Mouse (Mus musculus) kidney, embryonic 16.5 days (tissue): ENCODE results near the gene Alg12. TPM values are rescaled to one million over a fixed set of nuclear protein-coding genes. Genes with fewer than 3 reads are reported as not detected.

Experiments used
- ATAC-seq: fragments of 200-750 bp; cut with Nextera tagmentation; 2 replicates; pipeline ENCODE4 v1.8.0; 2017; ENCODE audit warnings: moderate TSS enrichment; ENCODE audit not compliant: low FRiP score, low TSS enrichment
- H3K27ac ChIP-seq: fragments of 300-500 bp; sonication (generic); 2 replicates; pipeline ENCODE4 v1.5.1; 2014; ENCODE audit warnings: low read length
- H3K27me3 ChIP-seq: fragments of 300-500 bp; sonication (generic); 2 replicates; pipeline ENCODE4 v1.6.1; 2014; ENCODE audit warnings: low read length, control low read depth, mixed read lengths; ENCODE audit not compliant: insufficient read depth
- H3K36me3 ChIP-seq: fragments of 300-500 bp; sonication (generic); 2 replicates; pipeline ENCODE4 v1.6.1; 2014; ENCODE audit warnings: low read length, control low read depth, mixed read lengths; ENCODE audit not compliant: insufficient read depth
- H3K4me1 ChIP-seq: fragments of 300-500 bp; sonication (generic); 2 replicates; pipeline ENCODE4 v1.6.1; 2014; ENCODE audit warnings: low read length, control low read depth, mixed read lengths; ENCODE audit not compliant: insufficient read depth
- H3K4me2 ChIP-seq: fragments of 300-500 bp; sonication (generic); replicated peaks from 2 replicates; pipeline ENCODE4 v1.6.1; 2014; ENCODE audit warnings: low read depth, low read length
- H3K4me3 ChIP-seq: fragments of 300-500 bp; sonication (generic); 2 replicates; pipeline ENCODE4 v1.5.1; 2014; ENCODE audit warnings: mild to moderate bottlenecking, low read length
- H3K9ac ChIP-seq: fragments of 300-500 bp; sonication (generic); replicated peaks from 2 replicates; pipeline ENCODE4 v1.6.1; 2014; ENCODE audit warnings: low read length
- H3K9me3 ChIP-seq: fragments of 300-500 bp; sonication (generic); 2 replicates; pipeline ENCODE4 v1.6.1; 2016; ENCODE audit warnings: low read length, control low read depth
- WGBS: fragments of 180-500 bp; shearing (Covaris S2); extraction: QIAGEN DNeasy Blood & Tissue Kit; methylation state at CpG from one replicate; pipeline ENCODE4 v1.1.7; 2014; 5-methylcytosine and 5-hydroxymethylcytosine counted together
- polyA plus RNA-seq: library from polyadenylated mRNA; unstranded; fragments of >200 nt; fragmentation: Nextera tagmentation; extraction: Ambion mirVana; gene quantifications from 2 replicates; pipeline ENCODE4 v1.2.1, GENCODE M21; 2015

Alg12 gene
- polyA plus RNA-seq, 1 experiment from 2014 or later = 16.9 TPM

DNA sequence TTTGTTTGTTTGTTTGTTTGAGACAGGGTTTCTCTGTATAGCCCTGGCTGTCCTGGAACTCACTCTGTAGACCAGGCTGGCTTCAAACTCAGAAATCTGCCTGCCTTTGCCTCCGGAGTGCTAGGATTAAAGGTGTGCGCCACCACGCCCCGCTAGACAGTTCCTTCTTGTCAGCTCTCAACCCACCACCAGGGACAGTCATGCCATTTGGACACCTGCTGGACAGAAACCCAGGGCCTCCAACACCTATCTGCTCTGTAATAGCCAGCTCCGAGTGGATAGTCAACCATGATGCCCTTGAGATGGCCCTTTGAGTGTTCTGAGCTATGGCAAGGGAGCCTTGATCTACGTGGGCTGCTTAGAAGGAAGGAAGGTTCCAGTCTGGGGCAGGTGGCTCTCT is 16.9 kb upstream of the Alg12 start:
- Histone ChIP-seq H3K9ac (no peak overlapping the region), H3K4me3 (no peak overlapping the region), H3K9me3 (no peaks in the 10 kb centered on the region), H3K36me3 (no peaks in the 10 kb centered on the region), H3K4me2 (no peak overlapping the region), H3K4me1 (peaks cover 33% of the 10 kb centered on the region), H3K27me3 (no peaks in the 10 kb centered on the region), H3K27ac (no peak overlapping the region)
- 73% methylated on average over 6 of the region's 6 CpGs for WGBS
- ATAC-seq = no peak

DNA sequence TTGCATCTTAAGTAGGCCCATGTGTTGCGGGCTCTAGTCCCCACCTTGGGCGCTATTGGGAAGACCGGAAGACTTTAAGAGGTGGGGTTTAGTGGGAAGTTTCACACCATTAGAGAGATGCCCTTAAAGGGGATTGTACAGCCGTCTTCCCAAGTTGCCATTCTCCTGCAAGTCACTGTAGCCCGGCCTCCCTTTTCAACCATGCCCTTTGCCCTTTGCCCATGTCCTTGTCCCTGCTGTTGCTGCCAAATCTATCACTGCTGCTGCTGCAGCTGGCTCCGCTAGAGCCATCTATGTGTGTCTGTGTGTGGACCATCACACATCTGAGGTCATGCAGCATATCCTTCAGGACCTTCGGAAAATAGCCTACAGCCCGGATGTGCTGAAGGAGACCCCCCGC is 13.4 kb upstream of the Alg12 start:
- Histone ChIP-seq H3K36me3 (no peaks in the 10 kb centered on the region), H3K27me3 (no peaks in the 10 kb centered on the region), H3K4me1 (peaks cover 19% of the 10 kb centered on the region), H3K4me3 (no peak overlapping the region), H3K9ac (no peak overlapping the region), H3K4me2 (no peak overlapping the region), H3K27ac (no peak overlapping the region), H3K9me3 (no peaks in the 10 kb centered on the region)
- no peak for ATAC-seq
- WGBS = 70% methylated on average over 9 of the region's 9 CpGs

DNA sequence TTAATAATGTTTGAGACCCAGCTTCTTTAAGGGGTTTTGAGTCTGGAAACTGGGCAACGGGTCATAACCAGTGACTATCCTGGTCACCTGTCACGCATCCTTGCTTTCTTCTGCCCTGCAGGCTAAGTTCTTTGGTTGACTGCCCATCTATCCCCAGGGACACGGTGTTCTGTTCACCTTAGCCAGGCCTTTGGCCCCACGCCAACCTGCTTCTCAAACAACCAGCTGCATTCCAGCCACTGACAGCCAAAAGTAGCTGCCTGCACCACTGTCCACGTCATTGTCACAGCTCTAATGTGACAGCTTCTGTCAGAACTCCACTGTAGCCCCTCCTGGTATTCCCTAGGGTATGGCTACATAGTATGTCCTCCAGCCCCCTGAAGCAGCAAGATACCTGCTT is 12.4 kb upstream of the Alg12 start:
- Histone ChIP-seq H3K27ac (peak overlapping the region; percentile 80), H3K27me3 (no peaks in the 10 kb centered on the region), H3K4me2 (no peak overlapping the region; the same call in 1 of the 2 replicates), H3K9ac (no peak overlapping the region), H3K4me3 (no peak overlapping the region), H3K9me3 (no peaks in the 10 kb centered on the region), H3K36me3 (no peaks in the 10 kb centered on the region), H3K4me1 (peaks cover 16% of the 10 kb centered on the region)
- 0 out of 2 replicates have a peak, but pooled peaks have one; percentile 13 for ATAC-seq
- WGBS = 21% methylated on average over 5 of the region's 5 CpGs

DNA sequence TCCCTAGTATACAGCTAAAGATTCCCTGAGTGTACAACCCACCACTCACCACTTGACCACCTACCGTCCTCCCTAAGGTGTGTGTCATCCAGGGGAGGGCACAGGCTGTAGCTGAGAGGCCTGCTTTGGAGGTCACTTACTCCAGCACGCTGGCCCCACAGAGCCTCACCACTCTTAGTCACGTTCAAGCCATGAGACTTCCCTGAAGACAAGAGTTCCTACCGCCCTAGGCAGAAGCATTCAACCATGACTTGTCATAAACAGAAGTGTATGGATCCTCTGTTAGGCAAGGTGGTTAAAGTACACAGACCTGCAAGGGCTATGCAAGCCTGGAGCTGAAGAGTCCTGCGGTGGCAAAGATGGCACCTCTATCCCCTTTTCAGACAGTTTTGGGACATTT is 11.6 kb upstream of the Alg12 start:
- H3K9ac ChIP-seq = no peak overlapping the region
- peak; percentile 29; the same call in 1 of the 2 replicates for ATAC-seq
- H3K4me1 ChIP-seq = peaks cover 16% of the 10 kb centered on the region
- H3K4me3 ChIP-seq = no peak overlapping the region
- 58% methylated on average over 5 of the region's 5 CpGs for WGBS
- H3K4me2 ChIP-seq = no peak overlapping the region
- peaks cover 5% of the 10 kb centered on the region; the same call in 1 of the 2 replicates for H3K36me3 ChIP-seq
- peak overlapping the region; percentile 80; the same call in 1 of the 2 replicates for H3K27ac ChIP-seq
- H3K9me3 ChIP-seq = no peaks in the 10 kb centered on the region
- H3K27me3 ChIP-seq = no peaks in the 10 kb centered on the region

DNA sequence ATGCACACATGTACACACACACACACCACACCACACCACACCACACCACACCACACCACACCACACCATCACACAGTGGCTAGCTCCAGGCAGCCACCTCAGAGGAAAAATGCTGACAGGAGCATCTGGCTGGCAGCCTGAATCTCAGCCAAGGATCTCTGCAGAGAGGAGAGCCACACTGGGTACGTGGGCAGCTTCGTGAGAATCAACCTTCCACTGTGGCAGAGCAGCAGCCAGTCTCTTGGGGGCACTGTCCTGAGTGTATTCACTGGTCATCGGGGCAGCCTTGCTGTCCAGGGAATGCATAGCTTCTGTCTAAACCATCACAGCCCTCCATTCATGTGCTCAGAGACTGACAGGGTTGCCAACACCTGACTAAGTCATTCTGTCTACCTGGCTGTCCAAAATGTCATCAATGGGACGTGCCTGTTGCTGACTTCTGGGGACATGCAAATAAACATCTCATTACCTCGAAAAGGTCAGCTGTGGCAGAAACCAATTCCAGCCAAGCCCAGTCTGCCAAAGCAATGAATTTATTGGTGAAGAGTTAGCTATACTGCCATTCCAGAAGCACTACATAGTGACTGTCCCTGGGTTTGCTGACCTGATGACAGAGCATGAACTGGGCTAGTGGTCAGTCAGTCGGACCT is 10.8 kb upstream of the Alg12 start:
- Histone ChIP-seq H3K9ac (no peak overlapping the region), H3K27me3 (no peaks in the 10 kb centered on the region), H3K27ac (no peak overlapping the region), H3K4me2 (no peak overlapping the region), H3K36me3 (peaks cover 11% of the 10 kb centered on the region), H3K9me3 (no peaks in the 10 kb centered on the region), H3K4me1 (peaks cover 16% of the 10 kb centered on the region), H3K4me3 (no peak overlapping the region)
- 73% methylated on average over 6 of the region's 6 CpGs for WGBS
- ATAC-seq = no peak

DNA sequence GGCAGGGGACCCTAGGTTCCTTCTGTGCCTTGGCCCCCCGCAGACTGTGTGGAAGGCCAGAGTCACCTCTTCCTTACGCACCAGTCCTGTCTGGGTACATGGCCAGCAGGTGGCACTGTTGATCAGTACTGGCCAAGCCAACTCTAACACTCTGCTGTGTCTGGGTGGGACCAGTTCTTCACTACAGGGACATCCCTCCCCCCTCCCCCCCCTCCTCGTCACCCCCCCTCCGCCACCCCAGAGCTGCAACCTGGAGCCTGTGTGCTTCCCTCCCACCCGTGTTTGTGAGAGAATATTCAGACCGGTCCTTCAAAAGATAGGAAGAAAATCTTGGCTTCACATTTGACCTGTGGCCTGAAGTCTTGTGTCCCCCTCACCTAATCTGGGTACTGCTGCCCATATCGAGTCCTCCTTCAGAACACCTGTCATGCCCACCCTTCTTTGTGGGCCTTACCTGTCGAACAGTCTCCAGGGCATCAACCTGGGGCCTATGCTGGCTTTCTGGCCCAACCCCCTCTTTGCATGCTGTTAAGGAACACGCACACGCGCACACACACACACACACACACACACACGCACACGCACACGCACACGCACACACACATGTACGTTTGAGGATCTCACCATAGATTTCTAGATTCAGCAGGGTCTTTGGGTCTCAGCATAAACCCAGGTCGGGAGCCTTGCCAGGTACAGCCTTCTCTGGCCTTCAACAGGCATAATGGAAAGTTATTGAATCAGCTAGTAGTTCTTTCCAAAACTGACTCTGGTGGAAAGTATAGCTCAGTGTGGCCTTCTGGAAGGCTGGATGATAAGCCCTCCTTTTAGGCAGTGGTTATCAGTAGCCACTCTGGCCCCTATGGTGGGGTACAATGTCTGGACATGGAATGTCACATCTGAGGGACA is 9.9 kb upstream of the Alg12 start:
- Histone ChIP-seq H3K27ac (no peak overlapping the region), H3K4me3 (no peak overlapping the region), H3K4me1 (peaks cover 16% of the 10 kb centered on the region), H3K4me2 (no peak overlapping the region), H3K9ac (0 out of 2 replicates have a peak overlapping the region, but pooled peaks have one; percentile 15), H3K9me3 (no peaks in the 10 kb centered on the region), H3K36me3 (peaks cover 20% of the 10 kb centered on the region), H3K27me3 (no peaks in the 10 kb centered on the region)
- 56% methylated on average over 17 of the region's 17 CpGs for WGBS
- ATAC-seq = peak; percentile 89

DNA sequence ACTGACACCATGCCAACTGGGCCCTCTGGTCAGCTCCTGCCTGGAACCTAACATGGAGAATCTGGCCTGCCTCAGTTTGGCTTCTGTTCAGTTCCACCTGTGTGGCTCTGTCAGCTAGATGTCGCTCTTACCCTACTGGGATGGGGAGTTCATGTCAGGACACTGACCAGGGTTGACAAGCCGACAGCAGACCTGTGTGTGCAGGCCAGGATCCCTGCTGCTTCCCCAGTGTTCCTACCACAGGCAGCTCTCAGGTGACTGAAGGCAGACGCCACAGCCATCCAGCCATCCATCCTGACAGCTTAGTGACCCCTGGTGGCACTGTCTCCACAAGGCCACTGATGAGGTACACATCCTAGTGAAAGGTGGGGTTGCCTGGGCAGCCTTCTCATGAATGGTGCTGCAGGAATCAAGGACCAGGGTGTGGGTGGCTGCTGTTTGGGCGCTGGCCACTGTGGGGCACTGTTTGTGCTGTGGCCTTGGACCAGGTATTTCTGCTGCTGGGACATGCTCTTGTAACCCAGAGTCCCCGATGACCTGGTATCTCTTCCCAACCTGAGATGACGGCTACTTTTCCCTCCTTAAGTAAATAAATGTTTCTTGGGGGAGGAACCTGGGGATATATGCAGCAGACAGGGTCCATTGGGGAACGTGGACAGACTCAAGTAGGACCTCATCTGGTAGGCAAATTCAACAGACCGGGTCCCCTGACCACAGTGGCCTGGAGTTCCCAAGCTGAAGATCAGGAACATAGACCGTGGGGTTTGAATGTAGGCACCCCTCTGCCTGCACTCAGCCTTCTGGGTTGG is 9.1 kb upstream of the Alg12 start:
- ATAC-seq = peak; percentile 25
- Histone ChIP-seq H3K4me3 (no peak overlapping the region), H3K9me3 (no peaks in the 10 kb centered on the region), H3K27me3 (no peaks in the 10 kb centered on the region), H3K4me1 (peaks cover 16% of the 10 kb centered on the region), H3K27ac (no peak overlapping the region), H3K36me3 (peaks cover 27% of the 10 kb centered on the region), H3K4me2 (no peak overlapping the region), H3K9ac (no peak overlapping the region)
- 26% methylated on average over 9 of the region's 9 CpGs for WGBS

DNA sequence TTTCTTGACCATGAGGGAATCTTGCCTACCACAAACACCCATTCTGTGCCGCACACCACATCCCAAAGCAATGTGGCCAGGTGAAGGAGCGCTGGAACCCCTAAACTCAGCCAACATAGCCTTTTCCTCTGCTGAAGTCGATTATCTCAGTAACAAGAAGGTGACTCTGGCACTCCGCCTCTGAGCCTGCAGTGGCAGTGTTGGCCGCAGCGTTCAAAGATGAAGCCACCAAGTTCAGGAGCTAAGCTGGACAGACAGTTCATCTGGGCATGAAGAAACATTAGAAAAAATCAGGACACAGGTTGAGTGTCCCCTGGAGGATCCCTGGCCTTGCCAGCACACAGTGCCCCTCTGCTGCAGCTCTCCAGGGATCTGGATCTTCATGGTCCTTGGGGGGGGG is 8.3 kb upstream of the Alg12 start:
- no peak overlapping the region for H3K4me2 ChIP-seq
- H3K27me3 ChIP-seq = no peaks in the 10 kb centered on the region
- peaks cover 16% of the 10 kb centered on the region for H3K4me1 ChIP-seq
- no peak overlapping the region for H3K27ac ChIP-seq
- ATAC-seq = no peak
- peaks cover 35% of the 10 kb centered on the region for H3K36me3 ChIP-seq
- no peaks in the 10 kb centered on the region for H3K9me3 ChIP-seq
- H3K4me3 ChIP-seq = no peak overlapping the region
- 89% methylated on average over 6 of the region's 6 CpGs for WGBS
- no peak overlapping the region for H3K9ac ChIP-seq

DNA sequence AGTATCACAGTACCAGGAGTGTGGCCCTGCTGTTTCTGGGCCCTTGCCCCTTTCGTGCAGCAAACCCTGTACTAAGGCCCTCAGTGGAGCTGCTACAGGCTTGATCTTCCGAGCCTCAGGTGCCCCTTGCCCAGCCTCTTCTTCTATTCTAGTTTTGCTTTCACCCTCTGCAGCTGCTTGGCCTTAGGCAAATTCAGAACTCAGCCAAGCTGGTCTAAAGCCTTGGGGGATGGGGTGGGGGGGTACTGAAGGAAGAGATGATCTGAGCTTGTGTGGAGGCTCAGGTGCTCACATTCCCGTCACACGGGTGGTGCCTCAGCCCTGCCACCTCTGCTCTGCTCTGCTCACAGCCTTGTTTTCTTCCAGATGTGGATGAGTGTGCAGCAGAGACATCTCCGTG is 4.3 kb upstream of the Alg12 start:
- Histone ChIP-seq H3K4me1 (peaks cover 13% of the 10 kb centered on the region), H3K9ac (no peak overlapping the region), H3K36me3 (peaks cover 40% of the 10 kb centered on the region), H3K9me3 (no peaks in the 10 kb centered on the region), H3K27me3 (no peaks in the 10 kb centered on the region), H3K27ac (no peak overlapping the region), H3K4me2 (no peak overlapping the region), H3K4me3 (no peak overlapping the region)
- 90% methylated on average over 5 of the region's 5 CpGs for WGBS
- ATAC-seq = no peak
